ENCODE assay signal across 9 mouse cellular contexts in genomic region chr11:65794428-65795219, GRCm38 (mm10). TPM values are rescaled to one million over a fixed set of nuclear protein-coding genes. Genes with fewer than 3 reads are reported as not detected.
DNase-seq lines count a peak whose midpoint lies in the region; ATAC-seq and TF ChIP-seq lines count a peak whose summit lies in the region.
"Had no signal": no experiment of that assay in that cellular context is flagged by ENCODE, and none has a peak within 500 bp of the region (broad histone marks: within the 10 kb centered on the region; RNA-seq: fewer than 3 reads in every experiment).

No protein-coding gene starts in this region.

- peak; percentile 6 for DNase-seq in lung, postnatal 36 days
- no peak for DNase-seq in lung, adult 2 months
- DNase-seq in right cerebral cortex, postnatal 4 days, result no peak
- no peak for DNase-seq in urinary bladder, postnatal 4 days (ENCODE audit: low spot score in 2 of 2)
- DNase-seq in retina, postnatal 1 day, result no peak
- DNase-seq: kidney, postnatal 10 days had no signal

- no peak overlapping the region for H3K4me3 ChIP-seq in lung, adult 2 months (replicated peaks; ENCODE audit: extremely low read depth, low read depth, low read length)
- peak overlapping the region; percentile 31 for H3K4me3 ChIP-seq in liver, embryonic 16.5 days (ENCODE audit: low read depth, low read length)
- H3K4me3 ChIP-seq: limb, embryonic 13.5 days had no signal

- no peaks in the 10 kb centered on the region for H3K9me3 ChIP-seq in liver, embryonic 16.5 days (replicated peaks; ENCODE audit: control insufficient read depth, low read length)
- H3K9me3 ChIP-seq: limb, embryonic 13.5 days had no signal

- TF ChIP-seq CTCF in lung, adult 2 months (IDR thresholded peaks at IDR 0.05; ENCODE audit: insufficient read depth, low read length), result no peak

- ATAC-seq in common myeloid progenitor, adult 5-6 weeks (replicated peaks; ENCODE audit: low read depth, poor library complexity, severe bottlenecking), result peak; percentile 85
- ATAC-seq in liver, embryonic 16.5 days (ENCODE audit: low read depth), result peak; percentile 81

- H3K9ac ChIP-seq in liver, embryonic 16.5 days (ENCODE audit: low read depth, low read length), result no peak overlapping the region
- H3K9ac ChIP-seq: limb, embryonic 13.5 days had no signal

- H3K27ac ChIP-seq in liver, embryonic 16.5 days (ENCODE audit: low read length), result peak overlapping the region; percentile 3; the same call in 1 of the 2 replicates
- H3K27ac ChIP-seq: limb, embryonic 13.5 days had no signal

- WGBS in lung, adult 2 months, result 26% methylated on average over 10 of the region's 10 CpGs
- WGBS in liver, embryonic 16.5 days (ENCODE audit: insufficient replicate concordance), result 13% methylated on average over 10 of the region's 10 CpGs

- no peak for TF ChIP-seq POLR2A in lung, adult 2 months (IDR thresholded peaks at IDR 0.05; ENCODE audit: borderline replicate concordance, extremely low read depth, low read depth, low read length)

- H3K4me2 ChIP-seq in liver, embryonic 16.5 days (ENCODE audit: low read depth, low read length), result peak overlapping the region; percentile 59
- H3K4me2 ChIP-seq: limb, embryonic 13.5 days had no signal

- peaks cover 6% of the 10 kb centered on the region; the same call in 1 of the 2 replicates for H3K4me1 ChIP-seq in lung, adult 2 months (ENCODE audit: control insufficient read depth, insufficient read depth, low read length)
- peaks cover 15% of the 10 kb centered on the region for H3K4me1 ChIP-seq in liver, embryonic 16.5 days (ENCODE audit: control insufficient read depth, low read depth, low read length)
- H3K4me1 ChIP-seq: limb, embryonic 13.5 days had no signal

- no peaks in the 10 kb centered on the region for H3K36me3 ChIP-seq in liver, embryonic 16.5 days (ENCODE audit: control insufficient read depth, insufficient read depth)
- H3K36me3 ChIP-seq: limb, embryonic 13.5 days had no signal

- no peaks in the 10 kb centered on the region for H3K27me3 ChIP-seq in liver, embryonic 16.5 days (ENCODE audit: control insufficient read depth, insufficient read depth, low read depth, low read length)
- H3K27me3 ChIP-seq: limb, embryonic 13.5 days had no signal

RNA-seq across cellular contexts. Expression of gene Map2k4, which starts 6.5 kb away (rescaled TPM):
- polyA plus RNA-seq in lung, adult 2 months (2012; rRNA removed), result 11.5 and 18.4 TPM in 2 replicates
- 33.9 and 37.9 TPM in 2 replicates for total RNA-seq in common myeloid progenitor, adult 5-6 weeks (2017)
- polyA plus RNA-seq in liver, embryonic 16.5 days (2015; fragmentation: Nextera tagmentation; extraction: Ambion mirVana), result 30.1 and 31.4 TPM in 2 replicates

RNA-seq across cellular contexts. Expression of gene Zkscan6, which starts 12.4 kb away (rescaled TPM):
- 3.0 and 3.6 TPM in 2 replicates for polyA plus RNA-seq in lung, adult 2 months (2012; rRNA removed)
- total RNA-seq in common myeloid progenitor, adult 5-6 weeks (2017), result 16.8 and 17.8 TPM in 2 replicates
- 5.2 and 5.7 TPM in 2 replicates for polyA plus RNA-seq in liver, embryonic 16.5 days (2015; fragmentation: Nextera tagmentation; extraction: Ambion mirVana)
